Mouse (Mus musculus) monocyte, adult 5-6 weeks (primary cell): ENCODE results near the gene Adam33. TPM values are rescaled to one million over a fixed set of nuclear protein-coding genes. Genes with fewer than 3 reads are reported as not detected.
"Not testable (repeated sequence)": the region's sequence is repeated elsewhere in the genome, so short reads cannot be mapped to it uniquely, and the experiment has no call there.

ENCODE experiments used
- ATAC-seq: fragments of 153-309, 156-312 bp; replicated peaks from 2 replicates; pipeline ENCODE4 v1.8.0; 2017; ENCODE audit warnings: mild to moderate bottlenecking; ENCODE audit not compliant: low TSS enrichment, insufficient number of reproducible peaks, severe bottlenecking, poor library complexity, low FRiP score
- total RNA-seq: library from RNA; stranded (forward); fragments of 200-1000, 200-491, 200-594 nt; gene quantifications from 3 replicates; pipeline ENCODE4 v1.2.3, GENCODE M21; 2017

Gene Adam33
- total RNA-seq: not detected in 3 replicates

GRCm38 (mm10) chr2:131063404-131063864 lies at the start of gene Adam33:
Adam33 (minus strand) TSS chr2:131063814.
- no peak for ATAC-seq

GRCm38 (mm10) chr2:131105989-131106388 lies 42.4 kb upstream of the Adam33 start:
- ATAC-seq: no peak

GRCm38 (mm10) chr2:131105061-131105460 lies 41.4 kb upstream of the Adam33 start:
- not testable (repeated sequence) for ATAC-seq

GRCm38 (mm10) chr2:131104021-131104420 lies 40.4 kb upstream of the Adam33 start:
- ATAC-seq: no peak

GRCm38 (mm10) chr2:131101530-131101929 lies 37.9 kb upstream of the Adam33 start:
- ATAC-seq: no peak

- ATAC-seq: no peak
These were observed 33.5 kb upstream of the Adam33 start for GRCm38 (mm10) chr2:131097087-131097486.

- ATAC-seq: no peak
These were observed 32.6 kb upstream of the Adam33 start for GRCm38 (mm10) chr2:131096101-131096795.

GRCm38 (mm10) chr2:131094823-131095222 lies 31.2 kb upstream of the Adam33 start:
- peak; percentile 68; the same call in 1 of the 2 replicates for ATAC-seq

GRCm38 (mm10) chr2:131093577-131093976 lies 30.0 kb upstream of the Adam33 start:
- no peak for ATAC-seq

GRCm38 (mm10) chr2:131090852-131091251 lies 27.2 kb upstream of the Adam33 start:
- ATAC-seq: no peak; the same call in 1 of the 2 replicates

GRCm38 (mm10) chr2:131089634-131090033 lies 26.0 kb upstream of the Adam33 start:
- ATAC-seq: peak; percentile 65

- no peak for ATAC-seq
These were observed 25.0 kb upstream of the Adam33 start for GRCm38 (mm10) chr2:131088581-131088980.

GRCm38 (mm10) chr2:131086667-131087390 lies 23.2 kb upstream of the Adam33 start, which contains the start of gene Siglec1:
Siglec1 (minus strand) TSS chr2:131086765.
- peak; percentile 42 for ATAC-seq

- no peak for ATAC-seq
These were observed 20.6 kb upstream of the Adam33 start for GRCm38 (mm10) chr2:131084206-131084605.

GRCm38 (mm10) chr2:131080507-131080906 lies 16.9 kb upstream of the Adam33 start:
- no peak for ATAC-seq

- no peak for ATAC-seq
These were observed 8.9 kb upstream of the Adam33 start for GRCm38 (mm10) chr2:131072536-131072935.

- ATAC-seq: no peak
These were observed 3.9 kb upstream of the Adam33 start for GRCm38 (mm10) chr2:131067481-131067880.

- no peak for ATAC-seq
These were observed 2.7 kb upstream of the Adam33 start for GRCm38 (mm10) chr2:131066342-131066741.

- ATAC-seq: no peak
These were observed 2.0 kb downstream of the Adam33 start for GRCm38 (mm10) chr2:131061607-131062006.

GRCm38 (mm10) chr2:131060784-131061183 lies 2.8 kb downstream of the Adam33 start:
- no peak for ATAC-seq
